ENCODE assay signal across 28 mouse cellular contexts in the genomic region with DNA sequence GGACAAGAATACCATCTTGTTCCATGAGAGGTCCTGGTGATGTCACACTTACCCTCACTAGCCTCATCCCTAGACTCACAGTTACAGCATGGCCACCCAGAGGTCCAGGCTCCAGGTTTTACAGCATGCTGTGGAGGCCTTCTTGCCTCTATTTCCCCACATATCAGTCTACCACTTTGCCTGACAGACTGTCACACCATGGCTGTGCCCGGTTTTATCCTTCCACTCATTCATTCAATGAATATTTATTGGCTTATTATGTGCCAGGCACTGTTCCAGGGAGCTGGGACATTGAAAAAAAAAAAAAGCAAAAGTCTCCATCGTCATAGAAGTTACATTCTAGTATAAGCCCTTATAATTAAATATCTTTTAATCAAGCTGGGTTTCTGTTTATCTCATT.
"Had no signal": no experiment of that assay in that cellular context is flagged by ENCODE, and none has a peak within 500 bp of the region (broad histone marks: within the 10 kb centered on the region; RNA-seq: fewer than 3 reads in every experiment).

No protein-coding gene starts in this region.

- H3K4me1 ChIP-seq: liver, embryonic 12.5 days had no signal

- H3K9me3 ChIP-seq: heart, embryonic 13.5 days; heart, embryonic 15.5 days; hindbrain, embryonic 10.5 days; hindbrain, embryonic 12.5 days; intestine, embryonic 15.5 days; limb, embryonic 13.5 days; limb, embryonic 15.5 days; liver, embryonic 12.5 days had no signal

- H3K36me3 ChIP-seq: heart, embryonic 13.5 days; heart, embryonic 15.5 days; hindbrain, embryonic 10.5 days; hindbrain, embryonic 12.5 days; intestine, embryonic 15.5 days; limb, embryonic 13.5 days; limb, embryonic 15.5 days; liver, embryonic 12.5 days had no signal

- ATAC-seq: hindbrain, embryonic 16.5 days; inflammation-experienced regulatory T-cells, adult 6 months; intestine, embryonic 15.5 days; intestine, postnatal 0 days; liver, embryonic 12.5 days had no signal

- H3K4me2 ChIP-seq: heart, embryonic 11.5 days; heart, embryonic 13.5 days; heart, embryonic 15.5 days; hindbrain, embryonic 12.5 days; hindbrain, embryonic 14.5 days; intestine, embryonic 15.5 days; limb, embryonic 13.5 days; limb, embryonic 15.5 days; liver, embryonic 12.5 days had no signal

- H3K27ac ChIP-seq: heart, adult 2 months; heart, embryonic 13.5 days; heart, embryonic 15.5 days; hindbrain, embryonic 10.5 days; hindbrain, embryonic 12.5 days; hindbrain, embryonic 14.5 days; intestine, embryonic 15.5 days; layer of hippocampus, adult 2 months; left cerebral cortex, adult 2 months; limb, embryonic 13.5 days; limb, embryonic 15.5 days; liver, embryonic 12.5 days; liver, embryonic 14.5 days had no signal

- H3K27me3 ChIP-seq: hindbrain, embryonic 12.5 days; intestine, embryonic 15.5 days; liver, embryonic 12.5 days had no signal

- H3K9ac ChIP-seq: heart, embryonic 13.5 days; heart, embryonic 15.5 days; hindbrain, embryonic 12.5 days; hindbrain, embryonic 14.5 days; intestine, embryonic 15.5 days; limb, embryonic 13.5 days; limb, embryonic 15.5 days; liver, embryonic 12.5 days; liver, embryonic 14.5 days had no signal

- DNase-seq: gastrocnemius, postnatal 14 days; gastrocnemius, postnatal 36 days; heart, adult 11 months; heart, adult 2 months; heart, postnatal 14 days; heart, postnatal 4 days; kidney, adult 18-20 months; kidney, adult 8-10 months; kidney, postnatal 10 days; kidney, postnatal 25 days; kidney, postnatal 4 days; lung, adult 18-20 months had no signal

- H3K4me3 ChIP-seq: heart, adult 2 months; heart, embryonic 13.5 days; heart, embryonic 15.5 days; hindbrain, embryonic 10.5 days; hindbrain, embryonic 12.5 days; intestine, embryonic 15.5 days; layer of hippocampus, adult 2 months; left cerebral cortex, adult 2 months; limb, embryonic 13.5 days; limb, embryonic 15.5 days; liver, embryonic 12.5 days had no signal
